Comparison of ENCODE assay signal across 9 mouse cellular contexts in genomic region chr1:90203341-90203740, GRCm38 (mm10). TPM values are rescaled to one million over a fixed set of nuclear protein-coding genes. Genes with fewer than 3 reads are reported as not detected.
A peak's percentile ranks its signal among the peaks of the same experiment; 100 is the strongest.
DNase-seq lines count a peak whose midpoint lies in the region; ATAC-seq and TF ChIP-seq lines count a peak whose summit lies in the region.
"Had no signal": no experiment of that assay in that cellular context is flagged by ENCODE, and none has a peak within 500 bp of the region (broad histone marks: within the 10 kb centered on the region; RNA-seq: fewer than 3 reads in every experiment).

No protein-coding gene starts in this region.

- no peak overlapping the region for H3K4me3 ChIP-seq in liver, embryonic 11.5 days (ENCODE audit: low read depth, low read length)
- peak overlapping the region; percentile 49; the same call in 1 of the 2 replicates for H3K4me3 ChIP-seq in forebrain, embryonic 12.5 days (replicated peaks)
- H3K4me3 ChIP-seq in intestine, postnatal 0 days (ENCODE audit: low read depth, low read length), result 0 out of 2 replicates have a peak overlapping the region, but pooled peaks have one; percentile 2
- peak overlapping the region; percentile 43; the same call in 1 of the 2 replicates for H3K4me3 ChIP-seq in neural tube, embryonic 14.5 days (ENCODE audit: low read depth, low read length)

- H3K4me2 ChIP-seq in liver, embryonic 11.5 days, result peak overlapping the region; percentile 42
- H3K4me2 ChIP-seq in forebrain, embryonic 12.5 days, result peak overlapping the region; percentile 65
- H3K4me2 ChIP-seq in intestine, postnatal 0 days (replicated peaks; ENCODE audit: low read depth), result peak overlapping the region; percentile 56
- peak overlapping the region; percentile 63 for H3K4me2 ChIP-seq in neural tube, embryonic 14.5 days (ENCODE audit: low read depth, low read length)

- peaks cover 40% of the 10 kb centered on the region for H3K27me3 ChIP-seq in liver, embryonic 11.5 days (replicated peaks; ENCODE audit: control insufficient read depth, insufficient read depth, low read length)
- peaks cover 19% of the 10 kb centered on the region for H3K27me3 ChIP-seq in forebrain, embryonic 12.5 days
- no peaks in the 10 kb centered on the region for H3K27me3 ChIP-seq in intestine, postnatal 0 days (replicated peaks; ENCODE audit: control insufficient read depth, insufficient read depth, low read length)
- H3K27me3 ChIP-seq in neural tube, embryonic 14.5 days (ENCODE audit: control insufficient read depth, insufficient read depth, low read length), result no peaks in the 10 kb centered on the region

- TF ChIP-seq CTCF in intestine, postnatal 0 days (IDR thresholded peaks at IDR 0.05; ENCODE audit: low read depth), result no peak

- H3K9ac ChIP-seq in liver, embryonic 11.5 days (ENCODE audit: low read depth, low read length), result no peak overlapping the region
- H3K9ac ChIP-seq in forebrain, embryonic 12.5 days, result no peak overlapping the region
- no peak overlapping the region for H3K9ac ChIP-seq in intestine, postnatal 0 days (ENCODE audit: low read depth, low read length)
- H3K9ac ChIP-seq in neural tube, embryonic 14.5 days (replicated peaks; ENCODE audit: low read depth, low read length), result no peak overlapping the region

- ATAC-seq in liver, embryonic 11.5 days (replicated peaks; ENCODE audit: low FRiP score), result no peak
- ATAC-seq in forebrain, embryonic 12.5 days (ENCODE audit: low FRiP score), result no peak
- ATAC-seq in intestine, postnatal 0 days, result peak; percentile 12; the same call in 1 of the 2 replicates
- ATAC-seq in neural tube, embryonic 14.5 days (ENCODE audit: low read depth), result no peak
- no peak for ATAC-seq in cerebellum, adult (ENCODE audit: insufficient number of reproducible peaks, low FRiP score, low TSS enrichment)
- ATAC-seq in inflammation-experienced regulatory T-cells, adult 6 months, result no peak

- 12% methylated on average over 11 of the region's 11 CpGs for WGBS in liver, embryonic 11.5 days
- WGBS in forebrain, embryonic 12.5 days, result 5% methylated on average over 11 of the region's 11 CpGs
- WGBS in intestine, postnatal 0 days, result 16% methylated on average over 11 of the region's 11 CpGs
- WGBS in neural tube, embryonic 14.5 days, result 7% methylated on average over 11 of the region's 11 CpGs

- H3K9me3 ChIP-seq in liver, embryonic 11.5 days (ENCODE audit: control insufficient read depth, low read length), result no peaks in the 10 kb centered on the region
- H3K9me3 ChIP-seq in forebrain, embryonic 12.5 days, result no peaks in the 10 kb centered on the region
- H3K9me3 ChIP-seq in intestine, postnatal 0 days (ENCODE audit: control insufficient read depth), result no peaks in the 10 kb centered on the region
- H3K9me3 ChIP-seq in neural tube, embryonic 14.5 days (ENCODE audit: control insufficient read depth, low read length), result no peaks in the 10 kb centered on the region

- no peak for DNase-seq in liver, embryonic 11.5 days (ENCODE audit: low spot score)
- no peak for DNase-seq in liver
- DNase-seq in left cerebral cortex, adult 9 months (ENCODE audit: low spot score in 2 of 2), result no peak

- no peaks in the 10 kb centered on the region for H3K36me3 ChIP-seq in liver, embryonic 11.5 days (ENCODE audit: control insufficient read depth, insufficient read depth, low read length)
- H3K36me3 ChIP-seq in forebrain, embryonic 12.5 days (replicated peaks), result no peaks in the 10 kb centered on the region
- no peaks in the 10 kb centered on the region for H3K36me3 ChIP-seq in intestine, postnatal 0 days (ENCODE audit: control insufficient read depth, insufficient read depth)
- H3K36me3 ChIP-seq in neural tube, embryonic 14.5 days (ENCODE audit: control insufficient read depth, insufficient read depth, low read length), result no peaks in the 10 kb centered on the region

- peaks cover 7% of the 10 kb centered on the region for H3K4me1 ChIP-seq in liver, embryonic 11.5 days (replicated peaks; ENCODE audit: control insufficient read depth, insufficient read depth, low read length)
- peaks cover 61% of the 10 kb centered on the region for H3K4me1 ChIP-seq in forebrain, embryonic 12.5 days
- no peaks in the 10 kb centered on the region for H3K4me1 ChIP-seq in intestine, postnatal 0 days (replicated peaks; ENCODE audit: control insufficient read depth, insufficient read depth, low read length)
- peaks cover 23% of the 10 kb centered on the region for H3K4me1 ChIP-seq in neural tube, embryonic 14.5 days (ENCODE audit: control insufficient read depth, insufficient read depth, low read length)

- H3K27ac ChIP-seq in liver, embryonic 11.5 days (ENCODE audit: low read depth, low read length), result no peak overlapping the region
- H3K27ac ChIP-seq in forebrain, embryonic 12.5 days, result no peak overlapping the region
- no peak overlapping the region for H3K27ac ChIP-seq in intestine, postnatal 0 days (ENCODE audit: low read depth, low read length)
- H3K27ac ChIP-seq in neural tube, embryonic 14.5 days (ENCODE audit: low read depth, low read length), result no peak overlapping the region
- H3K27ac ChIP-seq: macrophage had no signal

RNA-seq across cellular contexts. Expression of gene Ackr3, which starts 0.4 kb away (rescaled TPM):
- 22.3 and 22.8 TPM in 2 replicates for polyA plus RNA-seq in liver, embryonic 11.5 days (2014; fragmentation: Nextera tagmentation; extraction: Ambion mirVana)
- 25.5 and 28.7 TPM in 2 replicates for polyA plus RNA-seq in forebrain, embryonic 12.5 days (2016; fragmentation: Nextera tagmentation; extraction: Ambion mirVana)
- 8.9 and 9.2 TPM in 2 replicates for polyA plus RNA-seq in intestine, postnatal 0 days (2015; fragmentation: Nextera tagmentation; extraction: Ambion mirVana)
- polyA plus RNA-seq in neural tube, embryonic 14.5 days (2014; fragmentation: Nextera tagmentation; extraction: Ambion mirVana), result 8.7 and 10.8 TPM in 2 replicates
- polyA plus RNA-seq in inflammation-experienced regulatory T-cells, adult 6 months (2017; shearing (Covaris generic)), result under 1 TPM in 1 of 3 experiments, not detected in 2; 0.54 TPM
- polyA plus RNA-seq: macrophage had no signal

RNA-seq across cellular contexts. Expression of gene Iqca, which starts 50.1 kb away (rescaled TPM):
- not detected in 2 replicates for polyA plus RNA-seq in liver, embryonic 11.5 days (2014; fragmentation: Nextera tagmentation; extraction: Ambion mirVana)
- polyA plus RNA-seq in forebrain, embryonic 12.5 days (2016; fragmentation: Nextera tagmentation; extraction: Ambion mirVana), result 0.56 TPM in 1 of 2 replicates, not detected in the other
- polyA plus RNA-seq in intestine, postnatal 0 days (2015; fragmentation: Nextera tagmentation; extraction: Ambion mirVana), result 0.13 and 0.47 TPM in 2 replicates
- 0.70 TPM in 1 of 2 replicates, not detected in the other for polyA plus RNA-seq in neural tube, embryonic 14.5 days (2014; fragmentation: Nextera tagmentation; extraction: Ambion mirVana)
- polyA plus RNA-seq in inflammation-experienced regulatory T-cells, adult 6 months (2017; shearing (Covaris generic)), result not detected
- polyA plus RNA-seq: macrophage had no signal
